Mouse (Mus musculus): ENCODE measurements around the gene Slc2a6. TPM values are rescaled to one million over a fixed set of nuclear protein-coding genes. Genes with fewer than 3 reads are reported as not detected.

The Slc2a6 gene
- 1 to 10 TPM; 1.3 TPM for total RNA-seq (2021)
- long read RNA-seq, experiment 1, partial matches to known transcripts = 0 of 1 reads
- long read RNA-seq, experiment 1, other reads (novel, unspliced or antisense) = 0 of 1 reads
- long read RNA-seq, experiment 2, partial matches to known transcripts = 0 of 4 reads
- long read RNA-seq, experiment 2, other reads (novel, unspliced or antisense) = 0 of 4 reads

- DNase-seq (ENCODE audit: low spot score in 2 of 2) = peak; percentile 64 to 73
Observed at GRCm38 (mm10) chr2:27027618-27028436, at the start of gene Slc2a6. Gene Slc2a6, minus strand, starts transcription at chr2:27027998.

DNA sequence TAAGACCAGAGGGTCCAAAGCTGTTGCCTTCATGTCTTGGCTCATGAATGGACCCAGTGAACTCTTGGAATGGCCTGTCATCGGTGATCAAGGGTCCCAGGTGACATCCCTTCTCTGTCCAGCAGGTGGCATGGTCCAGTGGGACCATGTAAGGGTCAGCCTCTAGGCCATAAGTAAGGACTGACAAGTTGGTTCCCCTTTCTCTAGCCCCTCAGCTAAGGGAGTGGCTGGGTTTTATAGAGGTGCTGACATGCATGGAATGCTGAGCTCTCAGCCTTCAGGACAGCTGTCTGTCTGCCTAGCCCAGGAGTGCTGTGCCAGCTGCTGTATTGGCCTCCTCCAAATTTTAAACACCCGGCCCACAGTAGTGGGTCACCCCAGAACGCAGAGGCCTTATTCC, 47.7 kb upstream of the Slc2a6 start:
- no peak for DNase-seq (ENCODE audit: low spot score in 2 of 2)

GRCm38 (mm10) chr2:27074804-27075203, 47.0 kb upstream of the Slc2a6 start:
- no peak for DNase-seq (ENCODE audit: low spot score in 2 of 2)

DNA sequence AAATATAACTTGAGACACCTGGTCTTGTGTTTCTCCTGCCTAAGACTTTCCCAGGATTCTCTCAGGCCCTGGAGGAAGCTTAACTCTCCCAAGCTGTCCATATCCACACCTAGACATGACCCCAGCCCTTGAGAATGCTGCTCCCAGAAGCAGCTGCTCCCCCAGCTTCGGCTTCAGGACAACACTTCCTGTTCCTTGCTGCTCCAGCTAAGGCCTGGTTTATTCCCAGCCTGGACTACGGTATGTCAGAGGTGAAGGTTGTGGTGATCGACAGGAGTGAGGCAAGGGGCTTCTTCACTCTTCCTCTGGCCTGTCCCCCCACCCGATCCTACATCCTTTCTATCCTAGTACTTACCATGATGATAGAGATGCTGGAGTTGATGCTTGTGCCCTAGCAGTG, 45.6 kb upstream of the Slc2a6 start:
- no peak for DNase-seq (ENCODE audit: low spot score in 2 of 2)

- no peak for DNase-seq (ENCODE audit: low spot score in 2 of 2)
Observed at GRCm38 (mm10) chr2:27071978-27072377, 44.2 kb upstream of the Slc2a6 start, which contains the start of gene Mymk. Gene Mymk, minus strand, starts transcription at chr2:27072179.

DNA sequence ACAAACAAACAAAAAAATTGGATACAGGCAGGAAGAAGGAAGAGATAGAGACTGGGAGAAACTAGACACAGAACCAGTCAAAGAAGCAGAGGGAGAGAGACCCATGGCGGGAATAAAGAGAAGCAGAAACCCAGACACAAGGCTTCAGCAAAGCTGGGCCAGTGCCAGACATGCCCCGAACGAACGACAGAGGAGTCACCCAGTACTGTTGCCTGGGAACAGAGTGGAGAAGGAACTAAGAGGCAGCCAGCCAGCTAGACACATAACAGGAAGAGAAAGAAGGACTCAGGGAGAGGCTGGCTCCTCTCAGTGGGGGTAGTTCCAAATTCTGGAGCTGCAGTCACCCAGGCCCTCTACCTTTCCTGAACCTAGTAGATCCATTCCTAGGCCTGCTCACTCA, 43.3 kb upstream of the Slc2a6 start:
- peak in 1 of 2 experiments; percentile 45 for DNase-seq (ENCODE audit: low spot score in 2 of 2)

DNA sequence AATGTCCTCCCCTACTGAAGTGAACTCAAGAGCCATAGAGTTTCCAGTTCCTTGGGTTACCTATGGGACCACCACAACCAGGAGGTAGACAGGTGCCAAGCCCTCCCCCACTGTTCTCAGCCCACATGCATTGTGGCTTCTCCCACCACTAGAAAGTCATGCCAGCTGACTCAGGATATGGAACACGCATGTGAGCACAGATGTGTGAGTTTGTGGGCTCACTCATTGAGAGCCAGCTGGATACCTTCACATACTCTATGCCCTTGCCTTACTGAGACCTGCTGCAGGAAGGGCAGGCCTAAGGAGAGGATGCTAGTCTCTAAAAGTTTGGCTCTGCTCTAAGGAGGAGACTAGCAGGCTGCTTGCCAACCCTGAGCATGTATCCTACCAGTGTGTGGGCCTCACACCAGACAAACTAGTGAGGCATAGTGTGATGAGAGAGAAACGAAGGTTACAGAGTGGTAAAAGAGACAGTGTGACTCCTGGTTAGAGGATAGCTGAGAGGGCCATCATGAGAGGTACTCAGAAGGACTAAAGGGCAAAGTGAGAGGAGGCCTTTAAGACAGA, 42.5 kb upstream of the Slc2a6 start:
- DNase-seq (ENCODE audit: low spot score in 2 of 2) = no peak

- DNase-seq (ENCODE audit: low spot score in 2 of 2) = no peak
Observed at GRCm38 (mm10) chr2:27069646-27070045, 41.8 kb upstream of the Slc2a6 start.

DNA sequence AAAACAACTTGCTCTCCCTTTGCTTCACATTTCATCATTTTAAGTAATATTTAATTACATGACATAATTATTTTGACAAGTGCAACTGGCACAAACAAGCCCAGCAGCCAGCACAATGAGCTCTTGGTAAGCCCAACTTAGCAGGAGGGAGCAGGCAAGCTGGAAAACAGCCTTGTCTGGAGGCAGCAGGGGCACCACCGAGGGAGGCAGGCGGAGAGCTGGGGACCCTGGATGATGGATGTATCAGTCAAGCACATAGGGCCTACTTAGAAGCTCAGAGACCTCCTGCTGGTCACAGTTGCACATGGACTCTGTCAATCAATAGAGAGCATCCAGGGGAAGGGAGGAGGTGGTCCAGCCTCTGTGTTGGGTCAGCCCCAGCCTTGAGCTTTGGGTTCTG, 40.2 kb upstream of the Slc2a6 start:
- no peak for DNase-seq (ENCODE audit: low spot score in 2 of 2)

- no peak for DNase-seq (ENCODE audit: low spot score in 2 of 2)
Observed at GRCm38 (mm10) chr2:27067124-27067523, 39.3 kb upstream of the Slc2a6 start.

- no peak for DNase-seq (ENCODE audit: low spot score in 2 of 2)
Observed at GRCm38 (mm10) chr2:27059187-27059586, 31.4 kb upstream of the Slc2a6 start.

GRCm38 (mm10) chr2:27058751-27059150, 31.0 kb upstream of the Slc2a6 start:
- DNase-seq (ENCODE audit: low spot score in 2 of 2) = no peak

GRCm38 (mm10) chr2:27058251-27058650, 30.5 kb upstream of the Slc2a6 start:
- no peak for DNase-seq (ENCODE audit: low spot score in 2 of 2)

GRCm38 (mm10) chr2:27049408-27049807, 21.6 kb upstream of the Slc2a6 start:
- no peak for DNase-seq (ENCODE audit: low spot score in 2 of 2)

DNA sequence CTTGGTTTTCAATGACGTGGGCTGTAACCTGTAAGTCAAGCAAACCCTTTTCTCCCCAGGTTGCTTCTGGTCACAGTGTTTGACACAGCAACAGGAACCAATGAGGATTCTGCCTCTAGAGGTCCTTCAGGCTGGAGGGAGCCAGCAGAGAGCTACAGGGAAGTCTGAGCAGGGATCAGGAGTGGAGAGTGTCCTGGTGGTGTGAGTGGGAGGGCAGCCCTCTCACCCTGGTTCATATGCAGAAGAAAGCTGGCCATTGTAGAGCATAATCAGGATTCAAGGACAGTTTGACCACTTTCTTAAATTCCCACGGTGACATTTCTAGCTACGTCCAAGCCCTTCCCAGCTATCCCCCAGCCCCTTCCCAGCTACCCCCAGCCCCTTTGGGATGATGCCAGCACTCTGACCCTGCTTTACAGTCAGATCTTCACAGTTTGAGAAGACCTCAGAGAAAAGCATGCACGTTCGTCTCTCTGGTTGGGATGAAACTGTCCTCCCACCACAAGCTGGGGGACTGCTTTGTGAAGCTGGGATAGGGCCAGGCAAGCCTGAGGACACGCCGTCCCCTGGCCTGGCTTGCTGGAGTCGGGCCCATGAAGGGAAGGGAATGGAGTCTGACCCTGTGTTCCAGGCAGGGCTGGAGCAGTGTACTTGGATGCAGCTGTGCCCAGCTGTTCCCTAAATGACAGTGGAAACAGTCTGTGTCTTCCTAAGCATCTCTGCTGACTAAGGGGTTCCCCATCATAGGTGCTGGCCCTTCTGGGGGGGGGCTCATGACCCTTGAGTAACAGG, 18.4 kb upstream of the Slc2a6 start:
- no peak for DNase-seq (ENCODE audit: low spot score in 2 of 2)

DNA sequence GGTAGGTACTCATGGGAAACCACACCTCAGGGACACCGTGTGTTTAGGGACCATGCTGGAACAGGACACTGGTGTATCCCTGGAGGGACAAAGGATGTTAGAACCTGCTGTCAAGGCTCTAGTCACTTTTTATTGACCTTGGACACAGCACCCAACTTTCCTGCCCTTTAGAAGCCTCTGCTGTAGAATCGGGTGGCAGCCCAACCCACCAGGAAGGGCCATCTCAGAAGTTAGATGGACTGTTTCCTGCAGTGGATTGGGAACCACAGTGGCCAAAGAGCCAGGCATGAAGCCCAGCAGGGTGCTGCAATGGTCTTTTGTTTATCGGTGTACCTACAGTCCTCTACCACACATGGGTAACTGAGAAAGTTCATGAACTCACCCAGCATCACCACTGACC, 16.8 kb upstream of the Slc2a6 start:
- DNase-seq (ENCODE audit: low spot score in 2 of 2) = no peak

DNA sequence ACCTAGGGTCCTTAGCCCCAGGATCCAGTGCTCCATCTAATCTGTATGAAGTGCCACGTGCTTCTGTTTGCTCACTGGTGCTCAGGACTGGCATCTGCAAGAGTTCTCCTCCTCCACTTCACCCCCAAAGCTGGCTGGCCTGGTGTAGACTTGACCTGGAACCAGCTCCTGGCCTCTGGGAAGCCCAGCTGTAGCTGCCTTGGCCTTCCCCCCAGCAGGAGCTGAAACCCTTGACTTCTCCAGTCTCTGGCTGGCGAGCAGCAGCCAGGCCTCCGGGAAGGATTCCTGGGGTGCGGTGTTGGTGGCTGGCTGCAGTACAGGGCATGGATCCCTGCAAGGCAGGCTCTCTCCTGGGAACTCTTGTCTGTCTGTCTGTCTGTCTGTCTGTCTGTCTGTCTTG, 16.4 kb upstream of the Slc2a6 start:
- DNase-seq (ENCODE audit: low spot score in 2 of 2) = no peak

DNA sequence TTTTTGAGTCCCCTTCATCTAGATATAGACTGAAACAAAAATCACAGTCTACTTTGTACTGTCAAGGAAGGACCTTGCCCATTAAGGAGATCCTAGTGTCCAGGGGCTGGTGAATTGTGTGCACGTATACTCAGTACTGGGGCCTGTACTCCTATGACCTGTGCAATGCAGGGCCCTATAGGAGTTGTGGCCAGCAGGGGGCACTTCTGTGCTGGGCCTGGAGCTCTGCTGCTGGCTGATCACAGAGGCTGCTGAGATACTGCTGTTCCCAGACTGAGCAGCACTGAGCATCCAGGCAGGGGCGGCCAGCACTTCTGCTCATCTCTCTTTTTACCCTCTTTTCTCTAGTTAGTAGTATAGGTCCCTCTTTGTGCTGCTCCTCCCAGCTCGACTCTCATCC, 15.7 kb upstream of the Slc2a6 start:
- DNase-seq (ENCODE audit: low spot score in 2 of 2) = peak in 1 of 2 experiments; percentile 55

DNA sequence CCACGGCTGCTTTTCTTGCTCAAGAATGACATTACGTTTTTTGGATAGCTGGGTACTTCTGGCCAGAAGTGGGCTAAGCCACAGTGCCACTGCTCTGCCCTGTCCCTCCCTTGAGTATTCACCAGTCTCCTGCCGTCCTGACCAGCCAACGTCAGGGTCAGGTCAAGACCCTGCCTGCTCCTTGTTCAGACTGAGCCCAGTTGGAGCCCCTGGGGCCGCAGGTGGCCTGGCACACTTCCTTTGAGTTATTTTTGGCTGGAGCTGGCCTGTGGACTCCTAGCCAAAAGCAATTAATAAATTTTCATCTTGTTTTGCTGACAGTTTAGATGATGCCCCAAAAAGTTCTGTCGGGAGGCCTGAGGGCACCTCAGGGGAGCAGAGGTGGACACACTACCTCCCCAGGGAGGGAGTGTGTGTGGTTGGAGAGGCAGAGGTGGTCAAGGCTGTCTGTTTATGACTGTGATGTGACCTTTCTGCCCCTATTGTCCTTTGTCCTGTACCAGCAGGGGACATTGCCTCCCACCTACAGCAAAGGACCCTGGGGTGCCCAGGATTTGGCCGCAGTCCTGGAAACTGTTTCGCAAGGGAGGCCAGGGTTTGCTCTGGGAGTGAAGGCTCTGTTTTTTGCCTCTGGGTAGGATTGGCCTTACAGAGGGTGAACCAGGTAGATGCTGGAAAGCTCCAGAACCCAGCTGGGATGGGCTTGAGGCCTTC, 14.5 kb upstream of the Slc2a6 start:
- DNase-seq (ENCODE audit: low spot score in 2 of 2) = no peak

GRCm38 (mm10) chr2:27039286-27039685, 11.5 kb upstream of the Slc2a6 start:
- DNase-seq (ENCODE audit: low spot score in 2 of 2) = no peak

DNA sequence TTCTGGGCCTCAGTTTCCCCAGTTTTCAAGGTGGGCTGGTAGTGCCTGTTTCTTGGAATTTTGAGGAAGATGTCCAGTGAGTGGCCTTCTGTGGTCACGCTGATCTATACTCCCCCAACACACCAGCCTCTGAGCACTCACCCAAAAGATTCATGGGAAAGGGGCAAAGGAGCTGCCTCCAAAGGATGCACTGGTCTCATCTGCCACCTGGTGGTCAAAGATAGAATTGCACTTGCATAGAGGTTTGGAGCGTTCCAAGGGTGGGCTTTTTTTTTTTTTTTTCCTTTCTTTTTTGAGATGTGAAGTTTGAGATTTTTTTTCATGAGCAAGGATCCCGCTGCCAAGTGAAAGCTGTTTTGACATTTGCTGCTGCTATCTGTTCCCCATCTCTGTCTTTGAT, 10.8 kb upstream of the Slc2a6 start:
- DNase-seq (ENCODE audit: low spot score in 2 of 2) = peak in 1 of 2 experiments; percentile 46

Data from adrenal gland, postnatal 4 days (tissue).